Mouse (Mus musculus): Measurements from ENCODE around the gene Cd86. TPM values are rescaled to one million over a fixed set of nuclear protein-coding genes. Genes with fewer than 3 reads are reported as not detected.

Gene Cd86
- total RNA-seq, 2 experiments from 2014 or later: 1.3 to 1.6 TPM

GRCm38 (mm10) chr16:36602632-36603031 lies 63.2 kb downstream of the Cd86 start:
- DNase-seq (ENCODE audit: low spot score in 2 of 2): no peak

GRCm38 (mm10) chr16:36598265-36598664 lies 67.6 kb downstream of the Cd86 start:
- no peak for DNase-seq (ENCODE audit: low spot score in 2 of 2)

- no peak for DNase-seq (ENCODE audit: low spot score in 2 of 2)
Observed at GRCm38 (mm10) chr16:36596671-36597410, 69.0 kb downstream of the Cd86 start.

GRCm38 (mm10) chr16:36589898-36590297 lies 76.0 kb downstream of the Cd86 start:
- DNase-seq (ENCODE audit: low spot score in 2 of 2): no peak

GRCm38 (mm10) chr16:36587971-36588370 lies 77.9 kb downstream of the Cd86 start:
- DNase-seq (ENCODE audit: low spot score in 2 of 2): no peak

- no peak for DNase-seq (ENCODE audit: low spot score in 2 of 2)
Observed at GRCm38 (mm10) chr16:36582073-36582472, 83.8 kb downstream of the Cd86 start.

GRCm38 (mm10) chr16:36571942-36572341 lies 93.9 kb downstream of the Cd86 start:
- DNase-seq (ENCODE audit: low spot score in 2 of 2): no peak

- DNase-seq (ENCODE audit: low spot score in 2 of 2): no peak
Observed at GRCm38 (mm10) chr16:36561386-36562338, 104.2 kb downstream of the Cd86 start, which contains the start of gene Casr. Gene Casr (minus strand): TSS chr16:36562141.

GRCm38 (mm10) chr16:36559573-36559972 lies 106.3 kb downstream of the Cd86 start:
- no peak for DNase-seq (ENCODE audit: low spot score in 2 of 2)

GRCm38 (mm10) chr16:36555672-36556165 lies 110.2 kb downstream of the Cd86 start:
- DNase-seq (ENCODE audit: low spot score in 2 of 2): no peak

Other genes starting within 250 kb of the Cd86 start
- gene Stfa3, start 210.7 kb downstream of the Cd86 start, total RNA-seq (2021): 1 to 10 TPM in 1 of 2 experiments, not detected in 1; 2.5 TPM
- 1 to 10 TPM; 1.7 to 2.3 TPM for gene Casr, start 103.9 kb downstream of the Cd86 start, total RNA-seq (2021)
- gene Ildr1, start 27.9 kb upstream of the Cd86 start, total RNA-seq (2021): under 1 TPM; 0.51 to 0.66 TPM
- gene Slc15a2, start 118.9 kb upstream of the Cd86 start, total RNA-seq (2021): 10 to 100 TPM; 49.3 to 50.1 TPM
- gene Iqcb1, start 162.3 kb upstream of the Cd86 start, total RNA-seq (2021): 10 to 100 TPM; 36.4 to 43.1 TPM
- 1 to 10 TPM in 1 of 2 experiments, under 1 TPM in 1; 0.54 to 1.2 TPM for gene Eaf2, start 208.9 kb upstream of the Cd86 start, total RNA-seq (2021)
- gene Golgb1, start 209.1 kb upstream of the Cd86 start, total RNA-seq (2021): 10 to 100 TPM; 59.3 to 62.9 TPM